Mouse (Mus musculus) brain, embryonic 14.5 days (tissue): ENCODE data around the gene Polr3f.

Source experiments
- CTCF ChIP-seq: fragments of 200-500 bp; IDR thresholded peaks from 2 replicates; pipeline ENCODE4 v1.5.1; 2012; ENCODE audit warnings: inconsistent platforms, mild to moderate bottlenecking, moderate library complexity, borderline replicate concordance; ENCODE audit not compliant: insufficient read depth, insufficient read length; ENCODE audit errors: extremely low read depth
- POLR2A ChIP-seq: fragments of 200-500 bp; IDR thresholded peaks from 2 replicates; pipeline ENCODE4 v1.6.1; 2012; ENCODE audit warnings: mild to moderate bottlenecking, inconsistent platforms, borderline replicate concordance; ENCODE audit not compliant: poor library complexity, insufficient read depth, insufficient read length, severe bottlenecking; ENCODE audit errors: extremely low read depth

DNA sequence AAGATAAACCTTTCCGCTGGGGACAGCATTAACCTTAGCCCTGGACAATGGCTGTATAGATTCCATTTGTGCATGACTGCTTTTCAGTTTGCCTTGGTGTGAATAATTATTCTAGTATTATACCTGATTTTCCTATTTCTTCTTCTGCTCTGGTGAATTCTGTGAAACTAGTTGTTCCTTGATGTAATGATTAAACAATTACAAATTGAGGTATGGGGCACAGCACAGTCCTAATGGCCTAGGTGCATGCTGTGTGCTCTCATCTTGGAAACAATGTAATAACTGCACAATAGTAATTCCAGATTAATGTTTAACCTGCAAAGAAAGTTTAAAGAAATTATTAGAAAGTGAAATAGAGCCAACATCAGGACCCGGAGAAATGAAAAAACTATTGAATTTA is 17.5 kb downstream of the Polr3f start:
- TF ChIP-seq CTCF (no peak), POLR2A (no peak)
